Mouse (Mus musculus) G1E (cell line): ENCODE data around the gene Crybb3.

Source experiments
- CTCF ChIP-seq: IDR thresholded peaks from 2 replicates; pipeline ENCODE4 v1.5.1; 2012; ENCODE audit warnings: low read depth, low read length, inconsistent platforms, mixed read lengths
- GATA1 ChIP-seq: IDR thresholded peaks from 2 replicates; pipeline ENCODE4 v1.6.1; 2012; ENCODE audit warnings: borderline replicate concordance, low read length, inconsistent platforms, mixed read lengths
- TAL1 ChIP-seq: conservative IDR thresholded peaks from 2 replicates; pipeline ENCODE4 v1.6.1; 2012; ENCODE audit warnings: low read depth, low read length, inconsistent platforms, mixed read lengths

- no peak for TF ChIP-seq CTCF
- no peak for TF ChIP-seq GATA1
- no peak for TF ChIP-seq TAL1
Measured at GRCm38 (mm10) chr5:113114264-113115225, 33.2 kb upstream of the Crybb3 start.
